Mouse (Mus musculus) thymus, adult 2 months (tissue): ENCODE data around the gene Phf2.

Experiments
- CTCF ChIP-seq: fragments of 200-500 bp; IDR thresholded peaks from 2 replicates; pipeline ENCODE4 v1.5.1; 2012; ENCODE audit warnings: mild to moderate bottlenecking, control low read depth, low read length, moderate library complexity, borderline replicate concordance; ENCODE audit not compliant: control insufficient read depth, poor library complexity, insufficient read depth; ENCODE audit errors: extremely low read depth
- POLR2A ChIP-seq: fragments of 200-500 bp; IDR thresholded peaks from 2 replicates; pipeline ENCODE4 v1.6.1; 2012; ENCODE audit warnings: mild to moderate bottlenecking, low read length, control low read depth, moderate library complexity; ENCODE audit not compliant: control insufficient read depth, poor library complexity, insufficient read depth; ENCODE audit errors: extremely low read depth

DNA sequence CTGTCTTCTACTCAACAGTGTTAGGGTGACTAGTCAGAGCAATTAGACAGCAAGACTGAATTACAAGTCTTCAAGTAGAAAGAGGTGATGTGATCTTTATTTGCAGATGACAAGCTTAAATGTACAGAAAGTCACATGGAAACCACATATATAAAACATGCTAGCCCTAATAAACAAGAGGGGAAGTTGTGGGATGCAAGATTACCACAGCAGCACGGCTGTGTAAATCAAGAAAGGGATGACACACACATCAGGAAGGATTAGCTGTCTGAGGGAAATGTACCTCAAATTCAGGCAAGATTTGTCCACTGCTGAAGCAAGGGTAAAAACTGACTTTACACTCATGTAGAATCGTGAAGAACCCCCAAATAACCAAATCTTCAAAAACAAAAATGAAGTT, 32.6 kb downstream of the Phf2 start:
- no peak for TF ChIP-seq CTCF
- no peak for TF ChIP-seq POLR2A
